Mouse (Mus musculus) cortical plate, adult 2 months (tissue): ENCODE measurements around the gene Ntn1.

Experiments used
- CTCF ChIP-seq: fragments of 200-500 bp; IDR thresholded peaks from 2 replicates; pipeline ENCODE4 v1.5.1; 2011; ENCODE audit warnings: mild to moderate bottlenecking, control low read depth, low read length; ENCODE audit not compliant: insufficient read depth; ENCODE audit errors: extremely low read depth
- POLR2A ChIP-seq: fragments of 200-500 bp; IDR thresholded peaks from 2 replicates; pipeline ENCODE4 v1.6.1; 2011; ENCODE audit warnings: mild to moderate bottlenecking, low read length, control low read depth; ENCODE audit not compliant: insufficient read depth; ENCODE audit errors: extremely low read depth

DNA sequence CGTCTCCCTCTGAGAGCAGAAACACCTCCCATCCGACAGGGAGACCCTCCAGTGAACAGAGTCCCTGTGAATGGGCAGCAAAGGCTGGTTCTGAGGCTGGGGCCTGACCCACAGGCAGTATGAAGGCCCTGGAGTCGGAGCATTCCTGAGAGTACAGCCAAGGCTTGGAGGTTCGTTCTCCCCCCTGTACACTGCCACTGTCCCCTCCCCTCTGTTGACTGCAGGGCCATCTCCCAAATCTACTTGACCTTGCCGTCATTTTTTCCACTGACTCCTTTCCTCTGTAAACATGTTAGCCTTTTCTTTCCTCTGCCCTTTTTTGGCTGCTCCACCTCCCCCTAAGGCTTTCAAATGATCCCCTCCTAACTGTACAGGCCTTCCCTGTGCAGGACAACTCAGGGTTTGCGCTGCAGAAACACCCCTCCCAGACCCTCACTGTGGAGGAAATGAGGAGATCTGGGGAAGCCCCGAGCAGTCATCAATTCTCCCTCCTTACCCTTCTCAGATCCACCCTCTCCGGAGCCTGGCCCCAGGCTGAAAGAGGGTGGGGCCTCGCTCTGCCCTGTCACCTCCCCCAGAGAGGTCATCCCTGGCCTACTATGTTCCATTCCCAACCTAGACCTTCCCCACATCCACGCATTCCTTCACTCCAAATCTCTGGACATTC lies 114.3 kb downstream of the Ntn1 start:
- TF ChIP-seq CTCF (no peak), POLR2A (no peak)
